Mouse (Mus musculus) CH12.LX (cell line): ENCODE data around the gene Acss1.

Experiments used
- CTCF ChIP-seq, 2 experiments: IDR thresholded peaks in 1 of 2; conservative IDR thresholded peaks in 1 of 2; 2 replicates each; pipeline ENCODE4 v1.5.1; 2011 to 2012; ENCODE audit warnings: low read depth in 2 of 2, low read length in 2 of 2, improper control_type of control experiment in 1 of 2, inconsistent platforms in 1 of 2, mild to moderate bottlenecking in 1 of 2, moderate library complexity in 1 of 2
- EP300 ChIP-seq: IDR thresholded peaks from 2 replicates; pipeline ENCODE4 v1.6.1; 2011; ENCODE audit warnings: low read length, improper control_type of control experiment
- MAFK ChIP-seq: IDR thresholded peaks from 2 replicates; pipeline ENCODE4 v1.6.1; 2011; ENCODE audit warnings: low read length, improper control_type of control experiment; ENCODE audit not compliant: insufficient replicate concordance
- MEF2A ChIP-seq: IDR thresholded peaks from 2 replicates; pipeline ENCODE4 v1.6.1; 2014; ENCODE audit warnings: low read depth, mild to moderate bottlenecking, inconsistent platforms, low read length, improper control_type of control experiment, borderline replicate concordance
- NRF1 ChIP-seq: IDR thresholded peaks from 2 replicates; pipeline ENCODE4 v1.6.1; 2014; ENCODE audit warnings: low read depth, mild to moderate bottlenecking, inconsistent platforms, low read length, improper control_type of control experiment, moderate library complexity
- POLR2A ChIP-seq: IDR thresholded peaks from 2 replicates; pipeline ENCODE4 v1.6.1; 2011; ENCODE audit warnings: low read depth, mild to moderate bottlenecking, improper control_type of control experiment, low read length
- POLR2AphosphoS2 ChIP-seq: IDR thresholded peaks from 2 replicates; pipeline ENCODE4 v1.6.1; 2011; ENCODE audit warnings: low read depth, low read length, improper control_type of control experiment
- RAD21 ChIP-seq: IDR thresholded peaks from 2 replicates; pipeline ENCODE4 v1.6.1; 2011; ENCODE audit warnings: low read depth, mild to moderate bottlenecking, low read length, improper control_type of control experiment, moderate library complexity
- TCF12 ChIP-seq: IDR thresholded peaks from 2 replicates; pipeline ENCODE4 v1.6.1; 2014; ENCODE audit warnings: low read depth, mild to moderate bottlenecking, inconsistent platforms, low read length, improper control_type of control experiment
- USF2 ChIP-seq: conservative IDR thresholded peaks from 2 replicates; pipeline ENCODE4 v1.6.1; 2011; ENCODE audit warnings: low read depth, low read length, improper control_type of control experiment
- ZKSCAN1 ChIP-seq: IDR thresholded peaks from 2 replicates; pipeline ENCODE4 v1.6.1; 2012; ENCODE audit warnings: low read depth, inconsistent platforms, low read length, improper control_type of control experiment, borderline replicate concordance

DNA sequence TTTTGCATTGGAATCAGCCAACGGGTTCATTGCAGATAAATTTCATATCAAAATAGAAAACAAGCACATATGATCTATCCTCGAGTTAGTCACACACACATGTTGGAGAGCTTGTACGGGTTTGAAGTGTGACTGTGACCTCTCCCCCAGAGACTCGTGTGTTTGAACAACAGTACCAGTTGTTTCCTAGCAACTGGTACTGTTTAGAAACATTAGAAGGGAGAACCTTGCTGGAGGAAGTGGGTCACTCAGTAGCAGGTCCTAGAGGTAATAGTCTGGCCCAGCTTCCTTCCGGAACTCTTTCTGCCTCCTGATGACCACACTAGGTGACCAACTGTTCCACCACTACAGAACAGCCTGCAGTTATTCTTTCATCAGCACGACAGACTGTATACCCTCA lies 13.0 kb downstream of the Acss1 start:
- no peak for TF ChIP-seq POLR2A
- no peak for TF ChIP-seq EP300
- TF ChIP-seq CTCF (conservative IDR thresholded peaks at IDR 0.05 in 1 of 2, IDR thresholded peaks at IDR 0.05 in 1 of 2; ENCODE audit: low read depth in 2 of 2, low read length in 2 of 2): no peak
- TF ChIP-seq USF2: no peak
- no peak for TF ChIP-seq POLR2AphosphoS2
- TF ChIP-seq RAD21: no peak
- TF ChIP-seq MEF2A: no peak
- TF ChIP-seq NRF1: no peak
- no peak for TF ChIP-seq MAFK
- no peak for TF ChIP-seq TCF12
- no peak for TF ChIP-seq ZKSCAN1
